Mouse (Mus musculus): ENCODE data around the gene Osgin1. TPM values are rescaled to one million over a fixed set of nuclear protein-coding genes. Genes with fewer than 3 reads are reported as not detected.

Osgin1 gene
- polyA plus RNA-seq, 1 experiment from 2014 or later = 0.74 TPM

- WGBS = 45% methylated on average over 6 of the region's 6 CpGs
- H3K4me3 ChIP-seq (ENCODE audit: low read length) = no peak overlapping the region
- no peak overlapping the region; the same call in 1 of the 2 replicates for H3K4me2 ChIP-seq (ENCODE audit: low read depth, low read length)
- H3K9ac ChIP-seq (ENCODE audit: low read length) = peak overlapping the region; percentile 35; the same call in 1 of the 2 replicates
- ATAC-seq (replicated peaks; ENCODE audit: extremely low read depth, insufficient read depth, low FRiP score) = peak; percentile 30; the same call in 1 of the 2 replicates
- peaks cover 22% of the 10 kb centered on the region for H3K4me1 ChIP-seq (ENCODE audit: control insufficient read depth, insufficient read depth, low read length)
- H3K27ac ChIP-seq (ENCODE audit: low read length) = peak overlapping the region; percentile 73
- peaks cover 4% of the 10 kb centered on the region for H3K36me3 ChIP-seq (ENCODE audit: control insufficient read depth, insufficient read depth)
- no peaks in the 10 kb centered on the region for H3K9me3 ChIP-seq (replicated peaks; ENCODE audit: control insufficient read depth, low read length)
- H3K27me3 ChIP-seq (ENCODE audit: control insufficient read depth, insufficient read depth, low read length) = no peaks in the 10 kb centered on the region
Measured at GRCm38 (mm10) chr8:119399255-119399654, 34.7 kb upstream of the Osgin1 start.

- 83% methylated on average over 9 of the region's 9 CpGs for WGBS
- H3K9me3 ChIP-seq (replicated peaks; ENCODE audit: control insufficient read depth, low read length) = no peaks in the 10 kb centered on the region
- no peak overlapping the region for H3K9ac ChIP-seq (ENCODE audit: low read length)
- H3K27me3 ChIP-seq (ENCODE audit: control insufficient read depth, insufficient read depth, low read length) = no peaks in the 10 kb centered on the region
- no peak overlapping the region for H3K4me2 ChIP-seq (ENCODE audit: low read depth, low read length)
- no peak overlapping the region for H3K27ac ChIP-seq (ENCODE audit: low read length)
- ATAC-seq (replicated peaks; ENCODE audit: extremely low read depth, insufficient read depth, low FRiP score) = no peak
- peaks cover 4% of the 10 kb centered on the region for H3K36me3 ChIP-seq (ENCODE audit: control insufficient read depth, insufficient read depth)
- H3K4me1 ChIP-seq (ENCODE audit: control insufficient read depth, insufficient read depth, low read length) = peaks cover 20% of the 10 kb centered on the region
- no peak overlapping the region for H3K4me3 ChIP-seq (ENCODE audit: low read length)
Measured at GRCm38 (mm10) chr8:119400122-119400671, 33.7 kb upstream of the Osgin1 start.

DNA sequence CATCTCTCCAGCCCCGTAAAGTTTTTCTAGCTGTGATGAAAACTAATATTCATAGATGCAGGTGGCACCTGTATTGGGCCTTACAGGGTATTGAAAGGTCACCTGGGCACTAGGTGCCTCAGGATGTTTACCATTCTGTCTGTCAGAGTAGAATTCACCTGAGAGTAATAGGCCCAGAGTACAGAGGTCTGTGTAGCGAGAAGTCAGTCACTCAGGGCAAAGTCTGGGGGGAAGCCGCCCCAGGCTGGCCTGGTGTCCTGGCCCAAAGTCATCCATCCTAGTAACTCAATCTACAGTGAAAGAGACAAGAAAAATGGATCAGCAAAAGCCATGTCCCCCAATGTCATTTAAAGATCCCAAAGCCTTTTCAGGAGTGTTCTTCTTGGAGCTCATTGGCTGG is 33.0 kb upstream of the Osgin1 start:
- 89% methylated on average over 3 of the region's 3 CpGs for WGBS
- peaks cover 4% of the 10 kb centered on the region for H3K36me3 ChIP-seq (ENCODE audit: control insufficient read depth, insufficient read depth)
- no peaks in the 10 kb centered on the region for H3K27me3 ChIP-seq (ENCODE audit: control insufficient read depth, insufficient read depth, low read length)
- no peak overlapping the region for H3K9ac ChIP-seq (ENCODE audit: low read length)
- H3K4me3 ChIP-seq (ENCODE audit: low read length) = no peak overlapping the region
- no peak overlapping the region for H3K4me2 ChIP-seq (ENCODE audit: low read depth, low read length)
- peaks cover 16% of the 10 kb centered on the region for H3K4me1 ChIP-seq (ENCODE audit: control insufficient read depth, insufficient read depth, low read length)
- no peaks in the 10 kb centered on the region for H3K9me3 ChIP-seq (replicated peaks; ENCODE audit: control insufficient read depth, low read length)
- ATAC-seq (replicated peaks; ENCODE audit: extremely low read depth, insufficient read depth, low FRiP score) = no peak
- H3K27ac ChIP-seq (ENCODE audit: low read length) = no peak overlapping the region

DNA sequence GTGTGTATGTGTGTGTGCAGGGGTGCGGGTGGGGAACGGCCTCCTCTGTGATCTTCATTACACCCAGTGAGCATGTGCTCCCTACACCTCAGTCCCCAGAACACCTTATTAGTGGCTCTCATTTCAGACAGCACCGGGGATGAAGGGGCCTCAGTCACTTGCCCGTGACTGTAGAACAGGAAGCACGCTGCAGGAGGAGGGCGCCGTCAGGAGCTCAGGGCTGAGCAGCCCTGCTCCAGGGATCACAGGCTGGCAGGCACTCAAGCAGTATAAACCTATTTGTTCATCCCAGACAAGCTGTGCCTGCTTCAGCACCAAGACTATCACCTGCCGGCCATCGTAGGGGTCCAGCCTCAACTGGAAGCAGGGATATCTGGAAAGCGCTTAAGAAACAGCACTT is 30.0 kb upstream of the Osgin1 start:
- no peak for ATAC-seq (replicated peaks; ENCODE audit: extremely low read depth, insufficient read depth, low FRiP score)
- Histone ChIP-seq H3K4me2 (ENCODE audit: low read depth, low read length) (no peak overlapping the region), H3K4me3 (ENCODE audit: low read length) (no peak overlapping the region), H3K36me3 (ENCODE audit: control insufficient read depth, insufficient read depth) (peaks cover 19% of the 10 kb centered on the region), H3K9me3 (replicated peaks; ENCODE audit: control insufficient read depth, low read length) (no peaks in the 10 kb centered on the region), H3K27ac (ENCODE audit: low read length) (no peak overlapping the region), H3K4me1 (ENCODE audit: control insufficient read depth, insufficient read depth, low read length) (peaks cover 8% of the 10 kb centered on the region), H3K27me3 (ENCODE audit: control insufficient read depth, insufficient read depth, low read length) (no peaks in the 10 kb centered on the region), H3K9ac (ENCODE audit: low read length) (no peak overlapping the region)
- 76% methylated on average over 10 of the region's 10 CpGs for whole genome bisulfite sequencing

DNA sequence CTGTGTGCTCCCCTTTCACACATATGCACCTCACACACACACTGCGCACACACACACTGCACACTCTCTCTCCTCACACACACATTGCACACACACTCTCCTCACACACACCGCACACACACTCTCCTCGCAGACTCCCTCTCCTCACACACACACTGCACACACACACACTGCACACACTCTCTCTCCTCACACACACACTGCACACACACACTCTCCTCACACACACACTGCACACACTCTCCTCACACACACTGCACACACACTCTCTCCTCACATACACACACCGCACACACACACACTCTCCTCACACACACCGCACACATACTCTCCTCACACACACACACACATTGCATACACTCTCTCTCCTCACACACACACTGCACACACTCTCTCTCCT is 29.3 kb upstream of the Osgin1 start:
- 95% methylated on average over 5 of the region's 5 CpGs for WGBS
- Histone ChIP-seq H3K4me2 (ENCODE audit: low read depth, low read length) (no peak overlapping the region), H3K27me3 (ENCODE audit: control insufficient read depth, insufficient read depth, low read length) (no peaks in the 10 kb centered on the region), H3K9ac (ENCODE audit: low read length) (no peak overlapping the region), H3K4me1 (ENCODE audit: control insufficient read depth, insufficient read depth, low read length) (peaks cover 1% of the 10 kb centered on the region; the same call in 1 of the 2 replicates), H3K27ac (ENCODE audit: low read length) (no peak overlapping the region), H3K36me3 (ENCODE audit: control insufficient read depth, insufficient read depth) (peaks cover 24% of the 10 kb centered on the region), H3K9me3 (replicated peaks; ENCODE audit: control insufficient read depth, low read length) (no peaks in the 10 kb centered on the region), H3K4me3 (ENCODE audit: low read length) (no peak overlapping the region)
- no peak for ATAC-seq (replicated peaks; ENCODE audit: extremely low read depth, insufficient read depth, low FRiP score)

DNA sequence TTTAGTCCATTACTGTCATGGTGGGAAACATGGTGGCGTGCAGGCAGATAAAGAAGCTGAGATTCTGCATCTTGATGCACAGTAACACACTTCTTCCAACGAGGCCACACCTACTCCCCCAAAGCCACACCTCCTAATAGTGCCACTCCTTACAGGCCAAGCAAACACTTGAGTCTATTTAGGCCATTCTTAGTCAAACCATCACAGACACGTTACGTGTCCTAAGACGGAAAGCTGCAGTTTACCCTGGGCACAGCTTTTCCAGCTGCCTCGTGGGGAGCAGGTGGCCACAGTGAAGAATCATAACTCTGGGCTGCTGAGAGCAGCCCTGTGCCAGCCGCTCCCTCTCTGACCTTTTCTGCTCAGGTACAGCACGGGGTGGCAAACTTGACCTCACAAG is 25.6 kb upstream of the Osgin1 start:
- no peak overlapping the region for H3K4me2 ChIP-seq (ENCODE audit: low read depth, low read length)
- H3K4me3 ChIP-seq (ENCODE audit: low read length) = no peak overlapping the region
- no peaks in the 10 kb centered on the region for H3K9me3 ChIP-seq (replicated peaks; ENCODE audit: control insufficient read depth, low read length)
- 84% methylated on average over 8 of the region's 8 CpGs for WGBS
- H3K27ac ChIP-seq (ENCODE audit: low read length) = no peak overlapping the region
- no peaks in the 10 kb centered on the region for H3K27me3 ChIP-seq (ENCODE audit: control insufficient read depth, insufficient read depth, low read length)
- peaks cover 4% of the 10 kb centered on the region; the same call in 1 of the 2 replicates for H3K4me1 ChIP-seq (ENCODE audit: control insufficient read depth, insufficient read depth, low read length)
- H3K9ac ChIP-seq (ENCODE audit: low read length) = no peak overlapping the region
- no peak for ATAC-seq (replicated peaks; ENCODE audit: extremely low read depth, insufficient read depth, low FRiP score)
- H3K36me3 ChIP-seq (ENCODE audit: control insufficient read depth, insufficient read depth) = peaks cover 30% of the 10 kb centered on the region

DNA sequence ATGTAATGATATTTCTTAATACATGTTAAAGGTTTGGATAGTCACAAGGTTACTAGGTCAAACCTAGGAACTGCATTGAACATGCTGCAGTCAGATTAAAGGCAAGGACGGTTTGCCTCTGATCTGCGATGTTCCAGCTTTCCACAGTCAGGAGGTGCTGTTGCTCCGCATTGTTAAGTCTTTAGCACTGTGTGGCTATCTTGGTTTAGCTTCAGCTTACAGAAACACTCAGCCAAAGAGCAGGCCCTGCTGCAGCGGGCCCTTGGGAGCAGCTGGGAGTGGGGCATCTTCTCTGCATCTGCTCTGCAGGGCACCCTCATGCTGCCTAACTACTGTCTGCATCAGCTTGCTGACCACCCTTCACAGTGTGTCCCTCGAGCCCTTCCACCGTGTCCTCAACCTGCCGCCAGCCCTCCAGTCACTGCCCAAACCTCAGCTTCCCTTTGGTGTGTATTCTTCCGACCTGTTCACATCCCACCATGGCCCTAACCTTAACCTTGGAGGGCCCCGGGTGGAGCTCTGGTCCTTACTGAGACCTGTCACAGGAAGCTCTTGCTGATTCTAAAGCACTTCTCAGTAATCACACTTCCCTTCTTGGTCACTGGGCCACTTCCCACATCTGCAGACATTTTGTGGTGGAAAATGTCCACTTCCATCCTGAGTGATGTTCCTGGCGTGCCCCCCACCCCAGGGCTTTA is 21.7 kb upstream of the Osgin1 start:
- WGBS = 56% methylated on average over 10 of the region's 10 CpGs
- H3K27ac ChIP-seq (ENCODE audit: low read length) = no peak overlapping the region
- H3K9me3 ChIP-seq (replicated peaks; ENCODE audit: control insufficient read depth, low read length) = no peaks in the 10 kb centered on the region
- no peak overlapping the region for H3K9ac ChIP-seq (ENCODE audit: low read length)
- H3K27me3 ChIP-seq (ENCODE audit: control insufficient read depth, insufficient read depth, low read length) = peaks cover 17% of the 10 kb centered on the region; the same call in 1 of the 2 replicates
- H3K4me2 ChIP-seq (ENCODE audit: low read depth, low read length) = no peak overlapping the region
- H3K36me3 ChIP-seq (ENCODE audit: control insufficient read depth, insufficient read depth) = peaks cover 30% of the 10 kb centered on the region
- H3K4me1 ChIP-seq (ENCODE audit: control insufficient read depth, insufficient read depth, low read length) = peaks cover 4% of the 10 kb centered on the region; the same call in 1 of the 2 replicates
- H3K4me3 ChIP-seq (ENCODE audit: low read length) = no peak overlapping the region
- ATAC-seq (replicated peaks; ENCODE audit: extremely low read depth, insufficient read depth, low FRiP score) = no peak

GRCm38 (mm10) chr8:119412735-119413498 is 21.0 kb upstream of the Osgin1 start:
- Histone ChIP-seq H3K27ac (ENCODE audit: low read length) (no peak overlapping the region), H3K9me3 (replicated peaks; ENCODE audit: control insufficient read depth, low read length) (no peaks in the 10 kb centered on the region), H3K4me3 (ENCODE audit: low read length) (peak overlapping the region; percentile 42), H3K4me1 (ENCODE audit: control insufficient read depth, insufficient read depth, low read length) (peaks cover 4% of the 10 kb centered on the region; the same call in 1 of the 2 replicates), H3K27me3 (ENCODE audit: control insufficient read depth, insufficient read depth, low read length) (peaks cover 17% of the 10 kb centered on the region; the same call in 1 of the 2 replicates), H3K4me2 (ENCODE audit: low read depth, low read length) (peak overlapping the region; percentile 73), H3K36me3 (ENCODE audit: control insufficient read depth, insufficient read depth) (peaks cover 24% of the 10 kb centered on the region), H3K9ac (ENCODE audit: low read length) (peak overlapping the region; percentile 69)
- 13% methylated on average over 18 of the region's 18 CpGs for WGBS
- ATAC-seq (replicated peaks; ENCODE audit: extremely low read depth, insufficient read depth, low FRiP score) = peak; percentile 70; the same call in 1 of the 2 replicates

- Histone ChIP-seq H3K9ac (ENCODE audit: low read length) (no peak overlapping the region), H3K27me3 (ENCODE audit: control insufficient read depth, insufficient read depth, low read length) (peaks cover 17% of the 10 kb centered on the region; the same call in 1 of the 2 replicates), H3K4me2 (ENCODE audit: low read depth, low read length) (no peak overlapping the region), H3K4me3 (ENCODE audit: low read length) (no peak overlapping the region), H3K9me3 (replicated peaks; ENCODE audit: control insufficient read depth, low read length) (no peaks in the 10 kb centered on the region), H3K4me1 (ENCODE audit: control insufficient read depth, insufficient read depth, low read length) (peaks cover 4% of the 10 kb centered on the region; the same call in 1 of the 2 replicates), H3K27ac (ENCODE audit: low read length) (no peak overlapping the region), H3K36me3 (ENCODE audit: control insufficient read depth, insufficient read depth) (peaks cover 18% of the 10 kb centered on the region)
- no peak for ATAC-seq (replicated peaks; ENCODE audit: extremely low read depth, insufficient read depth, low FRiP score)
- WGBS = 73% methylated on average over 10 of the region's 10 CpGs
Measured at GRCm38 (mm10) chr8:119413605-119414004, 20.3 kb upstream of the Osgin1 start.
